Mouse (Mus musculus) heart, postnatal 0 days (tissue): ENCODE data around the gene Cldn13.

Source experiments
- CTCF ChIP-seq: IDR thresholded peaks from 2 replicates; pipeline ENCODE4 v1.5.1; 2016; ENCODE audit warnings: antibody characterized with exemption, control low read depth, low read depth
- EP300 ChIP-seq: IDR thresholded peaks from 2 replicates; pipeline ENCODE4 v1.6.1; 2016; ENCODE audit warnings: antibody characterized with exemption, low read depth

GRCm38 (mm10) chr5:134913753-134914152 is 1.6 kb downstream of the Cldn13 start:
- TF ChIP-seq CTCF (no peak), EP300 (no peak)
